Mouse (Mus musculus) embryonic fibroblast, embryonic 13.5 days (primary cell): ENCODE results near the gene Lctl. TPM values are rescaled to one million over a fixed set of nuclear protein-coding genes. Genes with fewer than 3 reads are reported as not detected.
"Not testable (repeated sequence)": the region's sequence is repeated elsewhere in the genome, so short reads cannot be mapped to it uniquely, and the experiment has no call there.

Source experiments
- H3K27ac ChIP-seq: 2 replicates; pipeline ENCODE4 v1.5.1; 2012; ENCODE audit warnings: low read length, control low read depth, inconsistent platforms; ENCODE audit not compliant: insufficient read depth
- H3K4me1 ChIP-seq: 2 replicates; pipeline ENCODE4 v1.6.1; 2011; ENCODE audit warnings: low read length; ENCODE audit not compliant: control insufficient read depth, insufficient read depth
- H3K4me3 ChIP-seq: 2 replicates; pipeline ENCODE4 v1.5.1; 2011; ENCODE audit warnings: mild to moderate bottlenecking, control low read depth, low read length; ENCODE audit not compliant: insufficient read depth
- CTCF ChIP-seq: IDR thresholded peaks from 2 replicates; pipeline ENCODE4 v1.5.1; 2011; ENCODE audit warnings: mild to moderate bottlenecking, control low read depth, low read length, moderate library complexity, borderline replicate concordance; ENCODE audit not compliant: insufficient read depth
- POLR2A ChIP-seq: IDR thresholded peaks from 2 replicates; pipeline ENCODE4 v1.6.1; 2011; ENCODE audit warnings: low read depth, mild to moderate bottlenecking, control low read depth, low read length, moderate library complexity
- polyA plus RNA-seq: library from polyadenylated mRNA; stranded (reverse); fragments of >200 nt; gene quantifications from 2 replicates; pipeline ENCODE4 v1.2.4, GENCODE M21; 2011; ENCODE audit warnings: low read depth; ENCODE audit not compliant: missing spikeins, insufficient read length

Lctl gene
- polyA plus RNA-seq, 1 experiment = not detected

GRCm38 (mm10) chr9:64131623-64132022 lies 14.7 kb downstream of the Lctl start:
- H3K4me3 ChIP-seq = no peak overlapping the region
- H3K27ac ChIP-seq = no peak overlapping the region
- TF ChIP-seq POLR2A (no peak), CTCF (no peak)
- no peaks in the 10 kb centered on the region for H3K4me1 ChIP-seq

GRCm38 (mm10) chr9:64138896-64139295 lies 21.9 kb downstream of the Lctl start:
- not testable (repeated sequence) for H3K4me3 ChIP-seq, H3K27ac ChIP-seq, H3K4me1 ChIP-seq

- H3K27ac ChIP-seq = no peak overlapping the region
- H3K4me1 ChIP-seq = no peaks in the 10 kb centered on the region
- no peak overlapping the region for H3K4me3 ChIP-seq
- TF ChIP-seq POLR2A (no peak), CTCF (no peak)
Measured at GRCm38 (mm10) chr9:64139879-64140278, 22.9 kb downstream of the Lctl start.

- Histone ChIP-seq H3K27ac (no peak overlapping the region), H3K4me1 (no peaks in the 10 kb centered on the region), H3K4me3 (no peak overlapping the region)
- TF ChIP-seq CTCF = no peak
- TF ChIP-seq POLR2A = no peak
Measured at GRCm38 (mm10) chr9:64156641-64157040, 39.7 kb downstream of the Lctl start.

- Histone ChIP-seq H3K4me1 (no peaks in the 10 kb centered on the region), H3K4me3 (no peak overlapping the region), H3K27ac (no peak overlapping the region)
- TF ChIP-seq POLR2A (no peak), CTCF (no peak)
Measured at GRCm38 (mm10) chr9:64160471-64160870, 43.5 kb downstream of the Lctl start.

- H3K4me1 ChIP-seq, H3K27ac ChIP-seq, H3K4me3 ChIP-seq: not testable (repeated sequence)
Measured at GRCm38 (mm10) chr9:64169967-64170366, 53.0 kb downstream of the Lctl start.

- TF ChIP-seq CTCF = no peak
- no peak for TF ChIP-seq POLR2A
- Histone ChIP-seq H3K4me1 (peaks cover 2% of the 10 kb centered on the region; the same call in 1 of the 2 replicates), H3K27ac (peak overlapping the region; percentile 99), H3K4me3 (peak overlapping the region; percentile 92)
Measured at GRCm38 (mm10) chr9:64172145-64172815, 55.3 kb downstream of the Lctl start.

GRCm38 (mm10) chr9:64172816-64173665 lies 56.1 kb downstream of the Lctl start, which contains the start of the genes Zwilch and Rpl4:
Gene Zwilch, minus strand, starts transcription at chr9:64173104.
Gene Rpl4, plus strand, starts transcription at chr9:64173375.
- Histone ChIP-seq H3K4me3 (peak within 1 kb of the TSS; percentile 93), H3K4me1 (peaks cover 2% of the 10 kb centered on the region; the same call in 1 of the 2 replicates), H3K27ac (peak within 1 kb of the TSS; percentile 99)
- TF ChIP-seq CTCF (no peak), POLR2A (peak; percentile 97)

GRCm38 (mm10) chr9:64173666-64174220 lies 56.8 kb downstream of the Lctl start:
- Histone ChIP-seq H3K27ac (peak overlapping the region; percentile 51), H3K4me3 (peak overlapping the region; percentile 93), H3K4me1 (peaks cover 2% of the 10 kb centered on the region; the same call in 1 of the 2 replicates)
- TF ChIP-seq CTCF (no peak), POLR2A (no peak)

GRCm38 (mm10) chr9:64174341-64174740 lies 57.4 kb downstream of the Lctl start:
- H3K4me1 ChIP-seq = peaks cover 2% of the 10 kb centered on the region; the same call in 1 of the 2 replicates
- H3K4me3 ChIP-seq = peak overlapping the region; percentile 93
- H3K27ac ChIP-seq = no peak overlapping the region
- no peak for TF ChIP-seq POLR2A
- no peak for TF ChIP-seq CTCF
